Mouse (Mus musculus): ENCODE measurements around the gene Zfr.
"Not testable (repeated sequence)": the region's sequence is repeated elsewhere in the genome, so short reads cannot be mapped to it uniquely, and the experiment has no call there.

Gene Zfr

DNA sequence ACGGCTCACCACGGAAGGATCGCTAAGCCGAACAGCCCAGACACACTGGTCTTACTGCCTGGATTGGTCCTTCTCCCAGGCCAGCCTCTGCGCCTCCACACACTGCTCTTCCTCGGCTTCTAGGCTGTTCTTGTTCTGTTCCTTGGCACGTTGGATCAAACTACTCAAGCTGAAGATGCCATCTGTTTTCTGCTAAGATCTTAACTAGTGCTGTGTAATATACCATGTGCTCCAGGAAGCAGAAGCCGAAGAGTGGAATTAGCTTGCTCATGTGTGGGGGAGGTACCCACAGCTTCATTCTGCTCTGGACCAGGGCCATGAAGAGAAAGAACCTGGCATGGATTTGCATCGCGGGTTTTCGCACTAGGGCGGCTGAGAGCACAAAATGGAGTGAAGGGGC lies 11.2 kb upstream of the Zfr start:
- peak; percentile 72 to 86 for DNase-seq (ENCODE audit: low spot score in 2 of 2)

DNA sequence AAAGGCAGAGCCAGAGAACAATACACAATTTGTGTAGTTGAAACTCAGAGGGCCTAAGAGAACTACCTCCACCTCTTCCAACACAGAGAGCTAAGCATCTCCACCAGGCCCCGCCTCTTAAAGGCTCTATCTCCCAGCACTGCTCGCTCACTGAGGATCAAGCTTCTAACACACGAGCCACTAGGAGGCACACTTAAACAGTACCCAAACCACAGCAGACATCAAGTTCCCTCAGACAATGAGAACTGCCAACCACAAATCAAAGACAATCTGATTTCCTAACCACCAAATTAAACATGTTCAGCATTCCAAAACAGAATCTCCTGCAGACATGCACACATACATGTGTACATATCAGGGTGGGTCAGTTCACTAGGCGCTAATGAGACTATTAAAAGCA lies 9.4 kb upstream of the Zfr start:
- DNase-seq (ENCODE audit: low spot score in 2 of 2): no peak

DNA sequence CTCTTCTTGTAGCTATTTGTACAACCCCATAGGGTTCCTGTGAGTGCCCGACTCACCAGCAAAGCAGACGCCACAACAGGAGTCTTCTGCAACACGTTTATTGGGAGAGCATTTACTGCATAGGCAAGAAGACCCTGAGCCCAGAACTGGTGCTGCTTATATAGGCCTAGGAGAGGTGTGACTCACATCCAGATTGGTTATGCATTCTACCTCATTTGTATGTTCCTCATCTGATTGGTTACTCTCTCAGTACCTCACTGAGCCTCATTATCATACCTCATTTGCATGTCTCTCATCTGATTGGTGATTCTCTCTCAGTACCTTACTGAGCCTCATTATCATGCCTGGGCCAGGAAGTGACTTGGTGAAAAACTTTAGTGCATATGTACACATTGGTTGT lies 8.7 kb upstream of the Zfr start:
- not testable (repeated sequence) for DNase-seq (ENCODE audit: low spot score in 2 of 2)

DNA sequence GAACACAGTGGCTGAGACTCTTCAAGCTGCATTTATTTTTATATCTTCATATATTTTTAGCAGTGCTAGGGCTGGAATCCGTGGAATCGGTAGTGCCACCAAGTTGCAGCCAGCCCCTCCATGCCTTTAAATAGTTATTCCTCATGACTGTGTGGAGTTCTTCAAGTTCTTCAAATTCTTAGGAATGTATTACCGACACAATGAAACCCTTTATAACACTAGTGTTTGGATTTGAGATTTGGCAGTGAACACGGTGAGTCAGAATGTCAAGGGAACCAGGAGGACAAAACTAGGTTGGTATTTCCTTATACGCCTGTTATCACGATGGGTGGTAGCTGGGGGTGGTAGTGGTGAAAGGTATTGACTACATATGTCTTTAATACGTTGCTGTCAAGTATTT lies 6.4 kb upstream of the Zfr start:
- DNase-seq (ENCODE audit: low spot score in 2 of 2): no peak

DNA sequence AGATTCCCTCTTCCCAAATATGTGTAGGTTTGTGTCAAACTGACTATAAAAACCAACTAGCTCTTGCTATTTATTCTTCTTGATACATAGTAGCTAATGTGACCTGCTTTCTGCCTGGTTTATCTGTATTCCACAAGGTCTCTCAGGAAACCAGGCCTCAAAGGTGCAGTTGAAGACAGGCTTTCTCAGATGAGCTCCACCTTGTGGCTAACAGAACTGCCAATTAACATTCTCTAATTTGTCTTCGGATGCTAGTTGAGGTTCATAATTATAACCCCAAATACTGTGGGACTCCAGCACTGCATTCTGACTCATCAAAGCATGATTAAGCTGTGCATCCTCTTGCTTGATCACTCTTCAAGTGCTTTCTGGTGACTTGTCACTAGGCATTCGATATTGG lies 4.2 kb upstream of the Zfr start:
- DNase-seq (ENCODE audit: low spot score in 2 of 2): peak in 1 of 2 experiments; percentile 43

DNA sequence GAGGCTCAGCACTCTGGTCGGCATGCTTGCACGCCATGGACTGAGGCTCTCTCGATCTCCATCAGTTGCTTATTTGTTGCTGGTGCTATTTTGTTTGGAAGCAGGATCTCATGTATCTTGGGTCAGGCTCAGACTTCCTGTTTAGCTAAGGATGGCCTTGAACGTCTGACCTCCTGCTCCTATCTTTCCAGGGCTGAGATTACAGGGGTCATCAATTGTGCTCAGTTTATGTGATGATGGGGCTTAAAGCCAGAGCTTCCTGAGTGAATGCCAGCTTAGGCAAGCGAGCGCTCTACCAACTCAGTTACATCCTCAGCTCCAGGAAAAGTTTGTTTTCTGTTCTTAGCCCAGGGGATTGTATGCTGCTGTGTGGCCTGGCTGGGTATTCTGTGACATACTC lies 3.1 kb upstream of the Zfr start:
- no peak for DNase-seq (ENCODE audit: low spot score in 2 of 2)

DNA sequence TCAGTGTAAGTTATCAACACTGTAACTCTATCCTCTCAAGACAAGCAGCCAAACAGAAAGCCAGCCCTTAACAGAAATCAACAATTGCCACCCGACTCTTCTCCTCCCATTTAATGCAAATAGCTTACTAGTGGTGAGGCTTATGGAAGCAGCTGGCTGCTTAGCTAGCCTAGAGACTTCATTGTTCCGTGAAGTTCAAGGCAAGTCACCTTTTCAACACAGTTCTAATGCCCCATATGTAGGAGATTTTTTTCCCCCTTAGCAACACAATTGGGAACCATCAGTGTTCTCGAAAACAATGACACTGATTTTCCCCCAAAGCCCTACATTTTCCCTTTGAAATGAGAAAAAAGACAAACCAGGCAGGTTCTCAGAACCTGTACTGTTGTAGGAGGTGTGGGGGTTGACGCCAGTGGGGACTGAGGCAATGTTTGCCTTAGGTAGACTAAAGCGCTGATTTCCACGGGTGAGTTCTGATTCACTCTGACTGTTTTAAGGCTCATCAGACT lies 1.9 kb upstream of the Zfr start:
- no peak for DNase-seq (ENCODE audit: low spot score in 2 of 2)

DNA sequence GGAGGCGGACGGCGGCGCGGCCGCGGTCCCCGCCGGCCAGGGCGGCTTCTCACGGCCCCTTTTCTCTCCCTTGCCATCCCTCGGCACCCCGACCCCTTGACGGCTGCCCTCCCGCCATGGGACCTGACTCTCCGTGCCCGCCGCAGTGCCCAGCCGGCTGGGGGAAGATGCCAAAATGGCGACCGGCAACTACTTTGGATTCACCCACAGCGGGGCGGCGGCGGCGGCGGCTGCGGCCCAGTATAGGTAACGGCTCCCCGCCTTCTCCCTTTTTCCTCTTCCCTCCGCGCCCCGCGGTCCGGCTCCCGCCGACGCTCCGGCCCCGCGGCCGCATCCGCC lies 431 bp downstream of the Zfr start:
- no peak for DNase-seq (ENCODE audit: low spot score in 2 of 2)

DNA sequence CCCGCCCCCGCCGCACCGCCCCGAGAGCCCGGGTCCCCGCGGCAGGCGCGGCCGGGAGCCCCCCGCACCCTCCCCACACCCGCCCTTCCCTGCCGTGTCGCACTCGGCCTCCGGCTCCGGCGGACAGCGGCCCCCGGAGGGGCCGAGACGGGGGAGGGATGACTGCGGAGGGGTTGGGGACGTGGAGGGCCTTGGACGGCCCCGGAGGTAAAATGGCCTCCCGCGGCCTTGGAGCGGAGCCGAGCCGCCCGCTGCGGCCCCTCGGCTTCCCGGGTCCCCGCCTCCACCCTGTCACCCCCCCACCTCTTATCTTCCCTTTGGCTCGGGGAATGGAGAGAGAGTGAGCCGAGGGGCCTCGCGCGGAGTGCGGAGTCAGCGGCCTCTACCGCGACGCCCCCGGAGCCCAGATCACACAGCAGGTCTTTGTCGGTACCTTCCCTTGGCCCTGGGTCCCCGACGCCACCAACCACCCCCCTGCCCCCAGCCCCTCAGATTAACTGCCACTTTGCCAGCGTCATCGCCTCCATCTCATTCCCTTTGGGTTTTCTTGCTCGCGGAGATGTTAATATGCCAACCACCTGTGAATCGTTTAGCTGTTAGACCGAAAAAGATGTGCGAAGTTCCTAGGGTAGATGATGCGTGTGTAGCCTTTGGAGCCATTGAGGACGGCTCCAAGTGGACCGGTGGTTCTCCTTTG lies 949 bp downstream of the Zfr start:
- no peak for DNase-seq (ENCODE audit: low spot score in 2 of 2)

DNA sequence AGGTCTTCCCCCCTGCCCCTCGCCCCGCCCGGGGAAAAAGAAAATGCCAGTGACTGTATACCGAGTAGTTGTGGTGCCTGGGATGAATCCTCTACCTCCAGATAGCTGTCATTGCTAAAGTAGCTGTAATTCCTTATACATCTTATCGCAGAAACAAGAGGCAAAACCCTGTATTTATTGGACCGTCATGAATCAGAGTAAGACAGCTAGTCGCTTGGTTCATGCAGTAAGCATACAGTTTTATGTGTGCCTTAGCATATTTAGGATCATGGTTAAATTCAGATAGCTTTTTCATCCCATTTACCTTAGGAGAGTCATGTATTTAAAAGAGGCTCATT lies 1.5 kb downstream of the Zfr start:
- DNase-seq (ENCODE audit: low spot score in 2 of 2): no peak

DNA sequence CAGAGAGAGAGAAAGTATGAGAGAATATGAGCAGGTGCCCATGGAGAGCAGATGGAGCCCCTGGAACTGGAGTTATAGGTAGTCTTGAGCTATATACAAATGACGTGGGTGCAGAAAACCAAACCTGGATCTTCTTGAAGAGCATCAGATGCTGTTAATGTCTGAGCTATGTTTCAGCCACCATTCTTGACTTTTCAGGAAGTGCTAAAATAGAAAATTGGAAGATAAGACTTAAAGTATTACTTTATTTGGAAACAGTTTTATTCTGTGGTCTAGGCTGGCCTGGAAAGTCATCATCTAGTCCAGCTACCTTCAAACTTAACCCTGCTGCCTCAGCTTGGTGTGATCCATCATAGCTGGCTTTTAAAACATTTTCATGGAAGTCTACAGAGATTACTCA lies 7.3 kb downstream of the Zfr start:
- no peak for DNase-seq (ENCODE audit: low spot score in 2 of 2)

DNA sequence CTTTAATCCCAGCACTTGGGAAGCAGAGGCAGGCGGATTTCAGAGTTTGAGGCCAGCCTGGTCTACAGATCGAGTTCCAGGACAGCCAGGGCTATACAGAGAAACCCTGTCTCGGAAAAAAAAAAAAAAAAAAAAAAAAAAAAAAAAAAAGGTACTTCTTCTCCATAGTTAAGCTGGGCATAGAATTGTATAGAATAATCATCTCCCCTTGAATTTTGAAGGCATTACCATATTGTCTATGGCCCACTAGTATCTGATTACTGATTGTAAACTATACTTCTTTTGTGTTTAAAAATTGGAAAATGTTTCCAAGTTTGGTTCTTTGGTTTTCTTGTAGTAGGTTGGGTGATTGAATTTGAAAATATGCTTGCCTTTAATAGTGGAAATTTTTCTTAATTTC lies 13.2 kb downstream of the Zfr start:
- DNase-seq (ENCODE audit: low spot score in 2 of 2): not testable (repeated sequence)

DNA sequence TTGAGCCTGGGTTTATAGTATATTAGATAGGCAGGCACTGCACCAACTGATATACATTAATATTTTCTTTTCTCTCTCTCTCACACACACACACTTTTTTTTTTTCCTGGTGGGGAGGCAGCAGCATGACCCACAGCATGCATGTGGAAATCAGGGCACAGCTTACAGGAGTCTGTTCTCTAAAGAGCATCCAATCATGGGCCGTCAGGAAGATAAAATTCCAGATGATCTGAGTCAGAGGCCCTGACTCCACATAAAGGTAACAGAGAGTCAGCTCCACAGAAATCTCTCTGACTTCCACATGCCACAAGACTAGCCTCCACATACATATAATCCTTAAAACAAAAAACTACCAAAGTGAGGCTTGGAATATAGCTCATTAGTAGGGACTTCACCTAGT lies 16.9 kb downstream of the Zfr start:
- DNase-seq (ENCODE audit: low spot score in 2 of 2): no peak

DNA sequence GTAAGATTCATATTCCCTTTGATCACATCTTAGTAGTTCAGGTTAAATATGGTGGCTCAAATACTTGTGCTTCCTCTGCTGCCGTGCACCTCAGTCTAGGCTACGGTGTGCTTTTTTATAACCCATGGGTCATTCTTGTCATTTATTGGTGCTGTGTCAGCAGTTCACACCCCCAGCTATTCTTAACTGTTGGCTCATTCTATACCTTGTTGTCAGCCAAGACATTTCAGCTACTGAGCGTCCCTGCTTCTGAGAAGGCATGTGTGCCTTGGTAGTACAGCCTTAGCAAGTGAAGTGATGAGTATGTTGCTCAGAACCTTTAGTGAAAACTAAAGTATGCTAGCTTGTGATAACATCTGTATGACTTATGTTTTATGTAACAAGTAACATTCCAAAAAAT lies 17.7 kb downstream of the Zfr start:
- no peak for DNase-seq (ENCODE audit: low spot score in 2 of 2)

DNA sequence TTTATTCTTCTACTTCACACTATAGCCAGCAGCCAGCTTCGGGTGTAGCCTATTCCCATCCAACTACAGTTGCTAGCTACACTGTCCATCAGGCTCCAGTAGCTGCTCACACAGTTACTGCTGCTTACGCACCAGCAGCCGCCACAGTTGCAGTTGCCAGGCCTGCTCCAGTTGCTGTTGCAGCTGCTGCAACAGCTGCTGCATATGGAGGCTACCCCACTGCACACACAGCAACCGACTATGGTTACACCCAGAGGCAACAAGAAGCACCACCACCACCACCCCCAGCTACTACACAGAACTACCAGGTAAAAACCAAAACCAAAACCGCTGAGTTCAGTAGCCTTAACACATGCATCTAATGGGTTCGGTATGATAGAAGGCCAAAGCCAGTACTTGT lies 18.7 kb downstream of the Zfr start:
- no peak for DNase-seq (ENCODE audit: low spot score in 2 of 2)

DNA sequence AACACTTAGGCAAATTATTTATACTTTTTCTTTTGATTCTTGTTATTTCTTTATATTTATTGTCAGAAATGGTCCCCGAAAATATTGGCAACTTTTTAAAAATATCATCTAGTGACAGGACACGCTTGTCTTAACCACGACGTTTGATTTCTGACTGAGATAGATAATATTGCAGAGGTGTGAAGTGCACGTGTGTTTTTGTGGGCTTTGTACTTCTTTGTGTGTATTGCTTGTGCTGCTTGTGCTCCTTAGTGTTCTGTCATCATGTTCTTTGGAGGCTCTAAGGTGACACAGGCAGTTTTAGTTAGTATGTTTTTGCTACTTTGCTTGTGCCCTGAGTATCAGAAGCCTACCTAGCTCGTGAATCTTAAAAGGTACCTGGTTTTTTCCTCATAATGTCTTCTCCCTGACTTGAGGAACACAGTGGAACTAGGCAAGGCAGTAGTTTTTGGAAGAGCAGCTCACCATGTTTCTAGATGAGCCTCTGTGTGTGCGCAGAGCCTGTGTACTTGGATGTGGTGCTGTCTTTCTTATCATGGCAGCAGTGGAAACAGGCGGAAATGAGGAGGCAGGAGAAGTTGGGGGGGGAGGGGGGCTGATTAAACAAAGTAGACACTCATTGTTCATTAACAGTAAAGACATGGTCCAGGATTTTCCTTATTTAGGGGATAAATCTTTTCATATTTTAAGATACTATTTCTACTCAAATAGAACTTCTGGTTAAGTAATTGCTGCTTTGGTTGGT lies 23.5 kb downstream of the Zfr start:
- DNase-seq (ENCODE audit: low spot score in 2 of 2): no peak

DNA sequence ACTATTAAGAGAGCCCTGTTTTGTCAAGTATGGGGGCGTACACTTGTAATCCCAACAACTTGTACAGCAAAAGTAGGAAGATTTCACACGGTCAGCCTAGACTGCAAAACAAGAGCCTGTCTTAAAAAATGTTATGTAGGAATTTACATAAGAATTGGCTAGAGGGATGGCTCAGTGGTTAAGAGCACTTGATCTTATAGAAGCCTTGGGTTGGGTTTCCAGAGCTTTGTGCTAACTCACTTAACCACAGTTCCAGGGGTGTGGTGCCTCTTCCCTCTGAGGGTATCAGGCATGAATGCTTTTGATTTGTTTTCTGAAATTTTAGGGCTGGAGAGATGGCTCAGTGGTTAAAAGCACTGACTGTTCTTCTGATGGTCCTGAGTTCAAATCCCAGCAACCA lies 29.8 kb downstream of the Zfr start:
- DNase-seq (ENCODE audit: low spot score in 2 of 2): no peak

DNA sequence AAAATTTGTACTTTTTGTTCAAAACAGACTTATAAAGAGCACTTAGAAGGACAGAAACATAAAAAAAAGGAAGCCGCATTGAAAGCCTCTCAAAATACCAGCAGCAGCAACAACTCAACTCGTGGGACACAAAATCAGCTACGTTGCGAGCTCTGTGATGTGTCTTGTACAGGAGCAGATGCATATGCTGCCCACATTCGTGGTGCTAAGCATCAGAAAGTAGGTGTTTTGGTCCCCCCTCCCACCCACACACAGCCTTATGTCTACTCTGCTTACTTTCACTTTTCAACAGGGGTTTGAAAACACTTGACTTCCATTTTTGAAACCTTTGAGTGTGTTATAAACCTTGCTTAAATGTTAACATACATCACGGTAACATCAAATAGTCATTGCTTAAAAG lies 31.9 kb downstream of the Zfr start:
- DNase-seq (ENCODE audit: low spot score in 2 of 2): peak; percentile 25 to 58

DNA sequence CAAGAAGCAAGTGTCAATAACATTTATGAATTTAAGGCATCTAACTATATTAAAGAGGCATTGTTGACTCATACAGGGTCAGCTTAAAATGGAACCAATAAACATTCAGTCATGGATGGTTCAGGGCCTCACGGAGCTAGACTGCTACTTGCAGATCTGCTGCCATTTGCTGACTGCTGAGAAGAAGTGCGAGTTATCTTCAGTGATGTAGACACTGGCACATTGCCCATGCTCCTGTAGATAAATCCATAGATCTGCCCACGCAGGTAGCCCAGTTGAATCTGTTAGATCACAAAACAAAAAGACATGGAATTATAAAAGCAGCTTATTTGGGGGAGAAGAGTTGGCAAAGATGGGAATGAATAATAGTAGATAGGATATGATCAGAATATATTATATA lies 36.1 kb downstream of the Zfr start:
- DNase-seq (ENCODE audit: low spot score in 2 of 2): peak; percentile 11 to 54

DNA sequence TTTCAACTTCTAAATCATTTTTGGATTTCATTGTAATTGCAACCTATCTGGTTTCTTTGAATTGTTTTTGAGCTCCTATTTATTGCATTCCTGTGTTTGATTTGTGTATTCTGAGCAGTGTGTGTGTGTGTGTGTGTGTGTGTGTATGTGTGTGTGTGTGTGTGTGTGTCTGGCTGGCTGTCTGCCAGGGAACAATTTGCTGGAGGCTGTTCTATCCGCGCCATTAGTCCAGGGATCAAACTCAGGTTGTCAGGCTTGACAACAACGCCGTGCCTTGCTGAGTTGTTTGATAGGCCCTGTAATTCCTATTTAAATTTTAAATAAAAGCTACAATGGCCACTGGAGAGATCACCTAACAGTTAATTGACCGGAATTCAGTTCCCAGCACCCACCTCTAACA lies 60.5 kb downstream of the Zfr start:
- no peak for DNase-seq (ENCODE audit: low spot score in 2 of 2)

DNA sequence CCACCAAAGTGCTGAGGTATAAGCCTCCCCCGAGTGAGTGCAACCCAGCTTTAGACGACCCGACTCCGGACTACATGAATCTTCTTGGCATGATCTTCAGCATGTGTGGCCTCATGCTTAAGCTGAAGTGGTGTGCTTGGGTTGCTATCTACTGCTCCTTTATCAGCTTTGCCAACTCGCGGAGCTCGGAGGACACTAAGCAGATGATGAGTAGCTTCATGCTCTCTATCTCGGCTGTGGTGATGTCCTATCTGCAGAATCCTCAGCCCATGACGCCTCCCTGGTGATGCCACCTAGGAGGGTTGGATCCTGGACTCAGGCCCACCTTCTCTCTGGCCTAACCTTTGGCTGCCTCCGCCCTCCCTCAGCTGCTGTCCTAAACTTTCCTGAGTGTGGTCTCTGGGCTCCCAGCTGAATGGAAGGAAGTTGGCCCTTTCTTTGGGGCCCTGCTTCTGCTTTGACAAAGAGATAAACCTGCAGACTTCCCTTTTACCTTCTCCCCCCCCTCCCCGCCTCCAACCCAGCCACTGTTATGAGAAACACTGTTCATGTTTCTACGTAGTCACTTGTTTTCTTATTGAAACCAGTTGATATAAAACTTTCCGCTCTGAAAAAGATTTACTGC lies 63.7 kb downstream of the Zfr start:
- not testable (repeated sequence) for DNase-seq (ENCODE audit: low spot score in 2 of 2)

DNA sequence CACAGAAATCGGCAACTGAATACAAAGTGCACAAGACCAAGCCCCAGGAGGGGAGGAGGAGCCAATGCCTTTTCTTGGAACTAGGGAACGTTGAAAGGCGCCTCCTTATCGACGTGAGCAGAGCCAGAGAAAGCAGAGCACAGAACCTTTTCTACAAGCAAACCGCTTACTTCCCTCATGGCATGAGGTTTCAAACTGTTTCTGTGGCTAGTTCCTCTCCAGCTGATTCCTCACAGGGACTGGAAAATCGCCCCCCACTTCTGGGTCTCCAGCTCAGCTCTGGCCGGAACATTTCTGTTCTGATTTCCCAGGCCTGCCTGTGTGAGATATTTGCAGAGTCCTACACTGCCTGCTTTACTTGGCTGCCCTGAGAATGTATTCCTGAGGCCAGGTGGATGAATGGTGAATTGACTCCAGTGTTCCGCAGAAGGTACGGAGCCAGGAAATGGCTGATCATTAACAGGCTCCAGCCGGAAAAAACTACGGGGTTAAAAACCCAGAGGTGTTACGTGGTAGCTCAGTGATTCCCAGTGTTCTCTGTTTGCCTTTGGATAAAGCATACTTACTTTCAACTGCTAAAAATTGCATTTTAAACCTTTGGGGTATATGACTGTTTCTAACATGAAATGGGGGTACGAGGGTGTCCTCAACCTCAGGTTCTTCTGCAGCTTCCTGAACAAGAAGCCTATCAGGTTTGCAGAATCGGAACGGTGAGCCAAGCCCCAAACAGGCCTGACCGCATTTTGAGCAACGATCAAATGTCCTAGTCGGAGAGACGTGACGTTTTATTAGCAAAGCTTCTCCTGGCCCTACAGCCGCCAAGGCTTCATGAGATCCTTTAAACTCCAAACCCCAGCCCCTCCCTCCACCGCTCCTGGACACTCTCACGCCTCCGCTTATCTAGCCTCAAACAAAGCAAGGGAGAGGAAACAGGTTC lies 76.5 kb downstream of the Zfr start:
- no peak for DNase-seq (ENCODE audit: low spot score in 2 of 2)

All from frontal cortex, postnatal 36 days (tissue).